Mouse (Mus musculus) cerebellum, adult 11-12 months (tissue): Measurements from ENCODE around the gene Tmem235.
"Not testable (repeated sequence)": the region's sequence is repeated elsewhere in the genome, so short reads cannot be mapped to it uniquely, and the experiment has no call there.

Source experiments
- DNase-seq: peaks from one replicate; pipeline ENCODE4 v3.0.0; 2022

Tmem235 gene

DNA sequence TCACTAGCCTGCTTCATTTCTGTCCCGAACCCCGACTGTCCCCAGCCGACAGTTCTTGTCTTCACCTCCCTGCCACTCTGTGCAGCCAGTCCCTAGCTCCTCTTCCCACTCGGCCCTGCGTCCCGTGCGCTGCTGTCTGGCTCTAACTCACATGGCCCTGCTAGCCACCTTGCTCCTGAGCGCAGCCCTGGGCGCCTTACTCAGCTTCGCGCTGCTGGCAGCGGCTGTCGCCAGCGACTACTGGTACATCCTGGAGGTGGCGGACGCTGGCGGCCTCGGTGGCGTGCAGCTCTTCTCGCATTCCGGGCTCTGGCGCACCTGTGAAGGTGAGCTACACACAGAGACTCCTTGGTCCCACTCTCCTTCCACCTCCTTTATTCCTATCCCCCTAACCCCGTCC lies at the start of gene Tmem235:
Gene Tmem235, plus strand, starts transcription at position 152 of the 400 bp plus-strand sequence.
- DNase-seq, result no peak

DNA sequence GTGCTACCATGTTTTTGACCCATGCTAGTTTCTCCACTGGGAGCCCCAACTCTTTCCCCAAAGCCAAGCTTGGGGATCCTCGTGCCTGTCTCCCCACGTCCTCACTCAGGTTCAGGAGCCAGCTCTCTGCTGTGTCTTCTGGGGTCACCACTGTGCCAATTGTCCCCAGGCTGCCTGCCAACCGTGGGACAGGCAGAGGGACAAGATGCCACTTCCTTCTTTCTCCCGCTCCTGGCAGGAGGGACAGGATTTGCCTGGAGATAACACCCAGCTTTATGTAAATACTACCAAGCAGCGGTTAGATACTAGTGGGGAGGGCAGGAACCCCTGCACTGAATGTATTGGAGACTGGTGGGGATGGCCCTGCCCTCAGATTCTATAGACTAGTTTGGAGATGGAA lies 46.7 kb upstream of the Tmem235 start:
- DNase-seq, result no peak

DNA sequence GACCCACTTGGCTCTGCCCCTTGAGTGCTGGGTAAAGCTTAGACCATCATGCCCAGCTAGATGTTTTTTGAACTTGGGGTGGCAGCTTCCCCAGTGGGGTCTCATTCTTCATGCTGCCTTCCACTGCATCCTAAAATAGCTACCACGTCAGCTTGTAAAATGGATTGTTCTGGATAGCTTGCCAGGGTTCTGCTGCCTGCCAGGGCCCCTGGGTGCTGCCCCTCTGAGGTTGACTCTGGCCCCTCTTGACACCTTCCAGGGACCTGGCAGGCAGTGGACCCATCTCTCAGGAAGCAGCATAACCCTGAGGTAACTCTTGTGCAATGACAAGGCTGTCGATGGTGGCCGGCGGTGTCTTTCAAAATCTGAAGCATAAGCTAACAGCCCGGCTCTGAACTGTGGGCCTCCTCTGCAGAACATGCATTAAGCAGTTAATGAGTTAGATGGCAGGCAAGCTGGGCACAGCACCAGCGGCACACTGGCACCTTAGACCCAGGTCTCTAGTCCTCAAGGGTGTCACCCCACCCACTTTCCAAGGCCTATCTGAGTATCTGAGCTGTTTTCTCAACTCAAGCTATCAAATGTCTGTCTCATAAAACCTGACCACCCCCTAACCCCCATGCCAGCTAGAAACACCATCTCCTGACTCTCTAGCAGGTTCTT lies 45.7 kb upstream of the Tmem235 start:
- no peak for DNase-seq

DNA sequence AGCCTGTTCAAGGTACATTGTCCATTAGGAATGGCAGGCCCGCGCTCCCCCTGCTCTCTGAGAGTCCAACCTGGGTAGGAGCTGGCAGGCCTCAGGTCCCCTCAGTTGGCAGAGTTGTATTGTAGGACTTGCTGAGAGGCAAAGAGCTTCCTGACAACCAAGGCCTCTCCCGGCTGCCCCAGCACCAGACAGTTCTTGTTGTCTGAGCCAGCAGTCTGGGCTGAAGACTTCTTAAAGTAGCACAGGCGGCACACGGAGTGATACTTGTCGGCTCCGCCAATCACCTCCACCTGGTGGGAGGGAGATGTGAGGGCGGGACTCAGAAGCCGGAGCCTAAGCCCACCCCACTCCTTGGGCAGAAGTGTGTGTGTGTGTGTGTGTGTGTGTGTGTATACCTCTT lies 44.7 kb upstream of the Tmem235 start:
- not testable (repeated sequence) for DNase-seq

DNA sequence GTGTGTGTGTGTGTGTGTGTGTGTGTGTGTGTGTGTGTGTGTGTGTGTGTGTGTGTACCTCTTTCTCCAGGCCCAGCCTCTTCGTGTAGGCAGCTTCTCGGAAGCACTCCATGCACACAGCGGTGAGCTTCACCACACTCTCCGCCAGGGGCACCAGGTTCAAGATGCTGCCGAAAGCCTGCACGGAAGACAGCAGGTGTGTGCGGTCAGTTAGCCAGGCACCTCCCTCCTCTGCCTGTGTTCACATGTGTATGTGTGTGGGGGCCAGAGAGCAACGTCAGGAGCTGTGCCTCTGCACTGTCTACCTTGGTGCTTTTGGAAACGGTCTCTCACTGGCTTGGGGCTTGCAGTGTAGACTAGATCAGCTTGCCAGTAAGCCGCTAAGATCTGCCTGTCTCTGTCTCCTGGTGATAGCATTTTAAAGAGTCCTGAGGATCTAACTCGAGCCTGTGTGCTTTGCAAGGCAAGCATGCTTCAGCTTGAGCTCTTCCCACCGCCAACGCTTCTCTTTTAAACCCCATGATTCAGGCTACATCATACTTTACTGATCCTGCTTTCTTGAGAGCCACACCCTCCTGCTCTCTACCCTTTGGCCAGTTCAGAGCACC lies 44.1 kb upstream of the Tmem235 start:
- no peak for DNase-seq

DNA sequence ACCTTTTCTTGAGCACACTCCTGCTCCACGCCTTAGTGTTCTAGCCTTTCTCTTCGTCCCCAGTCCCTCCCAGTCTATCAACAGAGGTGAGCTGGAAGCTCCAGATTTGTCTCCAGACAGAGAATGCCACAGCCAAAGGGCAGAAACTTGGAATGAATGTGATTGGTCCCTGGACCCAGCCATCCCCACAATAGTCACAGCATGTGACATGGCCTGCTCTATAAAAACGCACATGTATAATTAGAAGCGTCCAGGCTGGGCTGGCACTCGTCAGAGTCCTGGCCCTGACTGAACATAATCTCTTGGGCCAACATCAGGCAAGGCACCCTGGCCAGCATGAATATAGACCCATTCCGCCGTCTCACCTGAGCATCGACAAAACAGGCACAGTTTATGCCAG lies 41.5 kb upstream of the Tmem235 start:
- no peak for DNase-seq

DNA sequence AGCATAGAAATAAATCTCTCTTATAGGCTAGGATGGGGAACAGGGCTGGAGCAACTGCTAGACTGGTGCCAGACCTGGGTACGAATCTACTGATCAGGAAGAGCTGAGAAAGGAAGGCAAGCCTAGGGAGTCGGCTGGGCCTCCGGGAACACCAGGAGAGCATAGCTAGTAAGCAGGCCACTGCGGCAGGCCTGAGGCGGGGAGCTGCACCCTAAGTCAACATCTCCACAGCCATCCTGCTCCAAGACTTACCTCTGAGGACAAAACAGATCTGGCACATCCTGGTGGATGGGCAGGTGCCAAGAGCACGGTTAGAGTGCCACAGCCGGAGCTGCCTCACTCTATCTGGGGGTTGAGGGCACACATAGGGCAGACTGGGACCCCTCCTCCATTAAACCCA lies 40.4 kb upstream of the Tmem235 start:
- no peak for DNase-seq

DNA sequence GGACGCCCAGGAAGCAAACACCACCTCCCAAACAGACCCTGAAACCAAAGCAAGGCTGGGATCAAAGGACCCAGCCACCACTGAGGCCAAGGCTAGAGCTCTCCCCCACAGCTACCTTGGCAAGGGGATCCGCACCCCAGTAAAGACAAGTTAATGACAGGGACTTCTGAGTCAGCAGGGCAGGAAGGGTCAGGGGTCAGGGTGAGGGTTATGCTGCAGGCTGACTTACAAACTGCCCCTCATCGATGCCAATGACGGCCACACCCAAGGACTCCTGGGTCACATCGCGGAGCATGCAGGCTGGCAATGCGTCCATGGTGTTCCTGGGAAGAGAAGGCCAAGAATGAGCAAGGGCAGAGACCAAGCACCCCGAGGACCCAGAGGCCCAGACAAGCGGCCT lies 38.7 kb upstream of the Tmem235 start:
- no peak for DNase-seq

DNA sequence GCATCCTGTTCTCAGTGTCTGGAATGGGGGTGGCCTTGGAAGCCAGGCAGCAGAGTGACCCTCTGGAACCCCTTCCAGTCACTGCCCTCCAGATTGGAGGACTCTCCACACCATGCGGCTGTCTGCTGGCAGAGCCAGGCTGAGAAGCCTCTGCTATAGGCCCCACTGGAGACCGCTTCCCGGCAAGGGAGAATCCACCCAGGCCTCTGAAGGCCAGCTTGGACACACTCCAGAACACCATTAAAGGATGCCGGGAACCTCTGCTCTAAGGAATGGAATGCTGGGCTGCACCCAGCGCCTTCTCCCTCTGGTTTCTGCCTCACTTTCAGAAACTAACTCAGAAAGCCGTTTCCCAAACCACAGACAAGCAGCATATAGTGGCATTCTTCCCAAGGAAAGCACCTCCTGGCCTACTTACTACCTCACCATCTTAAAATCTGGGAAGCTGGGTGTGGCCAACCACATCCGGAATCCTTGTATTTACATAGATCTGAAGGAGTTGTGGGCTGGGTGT lies 37.8 kb upstream of the Tmem235 start:
- DNase-seq, result no peak

DNA sequence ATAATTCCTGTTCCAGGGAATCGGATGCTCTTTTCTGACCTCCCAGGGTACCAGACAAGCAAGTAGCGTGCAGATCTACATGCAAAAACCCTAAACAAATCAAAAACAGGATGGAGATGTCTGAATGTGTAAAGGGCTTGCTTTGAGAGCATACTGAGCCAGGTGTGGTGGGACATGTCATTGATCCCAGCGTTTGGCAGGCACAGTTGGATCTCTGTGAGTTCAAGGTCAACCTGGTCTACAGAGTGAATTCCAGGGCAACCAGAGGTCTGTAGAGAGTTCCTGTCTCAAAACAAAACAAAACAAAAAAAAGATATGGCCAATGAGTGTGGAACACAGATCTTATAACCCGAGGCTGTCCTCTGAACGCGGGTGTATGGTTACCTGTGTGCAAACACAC lies 37.1 kb upstream of the Tmem235 start:
- DNase-seq, result no peak

DNA sequence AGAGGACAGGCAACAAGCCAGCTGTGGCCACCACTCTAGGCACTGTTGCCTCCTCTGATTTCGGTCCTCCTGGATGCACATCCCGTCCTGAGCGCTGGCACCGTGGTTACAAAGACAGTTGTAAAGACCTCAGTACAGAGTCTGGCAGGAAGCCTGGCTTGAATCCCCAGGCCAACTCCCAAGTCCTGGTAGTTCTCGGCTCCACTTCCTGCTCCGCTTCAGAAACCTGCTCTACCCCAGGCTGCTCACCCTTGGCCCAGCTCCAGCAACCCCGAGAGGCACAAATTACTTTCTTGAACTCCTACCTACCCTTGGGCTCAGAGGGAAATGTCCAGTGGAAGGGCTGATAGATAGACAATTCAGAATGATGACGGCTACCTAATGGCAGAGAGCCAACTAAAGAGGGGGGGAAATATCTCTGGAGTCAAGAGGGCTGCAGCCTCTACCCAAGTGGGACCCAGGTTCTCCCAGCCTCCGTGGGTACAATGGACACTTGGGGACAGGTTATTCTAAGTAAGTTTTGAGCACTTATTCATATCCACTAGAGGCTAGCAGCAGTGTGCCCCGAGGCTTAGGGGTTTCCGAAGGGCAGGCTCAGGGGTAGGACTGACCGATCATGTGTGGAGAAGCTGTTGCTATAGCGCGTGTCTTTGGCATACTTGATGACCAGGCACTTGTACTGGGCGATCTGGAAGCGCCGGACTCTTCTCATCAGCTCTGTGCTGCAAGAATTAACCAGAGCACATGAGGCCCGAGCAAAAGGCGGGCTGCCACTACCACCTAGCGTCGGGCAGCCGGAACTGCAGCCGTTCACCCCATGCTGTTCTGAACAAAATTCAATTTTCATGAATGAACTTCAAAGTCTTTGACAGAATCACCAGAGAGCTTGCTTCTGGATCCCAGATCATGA lies 36.2 kb upstream of the Tmem235 start:
- peak; percentile 63 for DNase-seq

DNA sequence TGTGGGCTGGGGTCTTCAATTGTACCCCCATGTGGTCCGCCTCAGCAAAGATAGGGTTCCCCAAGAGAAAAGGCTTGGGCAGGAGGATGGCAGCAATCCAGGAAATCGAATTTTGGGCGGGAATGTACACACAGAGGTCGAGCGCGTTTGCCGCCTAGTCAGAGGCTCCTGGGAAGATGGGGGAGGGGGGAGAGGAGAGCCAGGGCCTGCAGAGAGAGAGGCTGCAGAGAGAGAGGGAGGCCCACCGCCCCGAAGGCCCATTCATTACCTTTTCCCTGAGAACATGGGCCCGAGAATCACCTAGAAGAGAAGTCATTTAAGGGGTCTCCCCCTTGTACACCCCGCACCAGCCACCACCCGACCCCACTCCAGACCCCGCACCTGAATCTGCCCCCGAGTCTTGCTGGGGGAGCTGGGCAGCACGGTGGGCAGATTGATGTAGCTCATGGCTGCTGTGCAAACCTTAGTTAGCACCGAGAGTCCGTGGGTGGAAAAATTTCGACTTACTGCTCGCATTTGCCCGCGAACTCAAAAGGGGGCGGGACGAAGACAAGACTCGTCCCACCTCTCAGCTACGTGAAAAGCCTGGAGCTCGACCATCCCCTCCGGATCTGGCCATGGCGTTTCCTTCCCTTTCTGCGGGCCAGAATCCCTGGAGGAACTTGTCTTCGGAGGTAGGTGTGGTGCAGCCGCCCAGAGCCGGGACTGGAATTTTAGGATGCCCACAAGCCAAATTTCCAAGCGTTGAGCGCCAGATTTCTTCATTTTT lies 35.0 kb upstream of the Tmem235 start, which contains the start of the genes Afmid and Tk1:
Gene Afmid, plus strand, starts transcription at position 592 of the 769 bp plus-strand sequence.
Gene Tk1, minus strand, starts transcription at position 760 of the 769 bp plus-strand sequence.
- DNase-seq, result no peak

DNA sequence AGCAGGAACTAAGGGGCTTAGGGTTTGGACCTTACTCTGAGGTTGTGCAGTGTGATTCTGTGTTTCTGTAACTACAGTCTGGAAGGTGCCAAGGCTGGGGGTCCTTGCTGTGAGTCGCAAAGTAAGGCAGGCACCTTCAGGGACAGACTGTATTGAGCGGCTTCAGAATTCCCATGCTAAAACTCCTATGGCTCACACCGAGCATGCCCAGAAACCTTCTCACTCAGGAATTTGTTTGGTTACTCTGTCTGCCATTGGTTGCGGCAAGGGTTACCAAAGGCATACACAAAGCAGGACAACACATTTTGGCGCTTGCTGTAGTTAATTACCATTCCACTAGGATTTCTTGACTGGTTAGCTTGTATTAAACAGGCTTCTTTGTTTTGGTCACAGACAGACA lies 34.4 kb upstream of the Tmem235 start:
- DNase-seq, result no peak

DNA sequence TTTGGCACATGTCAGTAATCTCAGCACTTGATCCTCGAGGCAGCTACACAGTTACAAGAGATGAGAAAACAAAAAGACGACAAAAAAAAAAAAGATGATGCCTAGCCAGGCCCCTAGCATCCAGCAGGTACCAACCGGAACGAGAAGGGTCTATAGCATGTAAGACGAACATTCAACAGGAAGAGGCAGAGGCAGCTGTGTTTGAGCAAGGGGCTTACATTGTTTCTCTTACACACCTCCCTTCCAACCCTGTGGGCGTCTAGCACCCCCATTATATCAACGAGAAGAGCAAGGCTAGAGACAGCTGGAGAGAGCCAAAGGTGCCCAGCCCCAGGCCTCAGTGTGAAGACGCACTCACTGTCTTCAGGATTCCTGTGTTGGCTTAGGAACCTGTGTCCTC lies 33.6 kb upstream of the Tmem235 start:
- DNase-seq, result no peak

DNA sequence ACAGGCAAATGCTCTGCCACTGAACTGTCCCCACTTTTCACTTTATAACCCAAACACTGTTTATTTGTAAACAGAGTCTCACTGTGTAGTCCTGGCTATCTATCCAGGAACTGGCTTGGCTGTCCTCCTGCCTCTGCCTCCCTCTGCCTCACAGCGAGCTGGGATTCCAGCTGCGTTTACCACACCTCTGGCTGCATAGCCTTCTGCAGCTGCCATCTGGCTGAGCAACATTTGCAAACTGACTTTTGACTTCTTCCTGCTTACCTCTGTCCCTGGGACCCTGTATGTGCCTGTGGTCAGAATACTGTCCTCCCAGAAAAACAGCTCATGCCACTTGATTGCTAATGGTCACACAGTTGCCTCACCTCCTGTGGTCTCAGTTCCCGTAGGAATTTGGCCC lies 33.2 kb upstream of the Tmem235 start:
- DNase-seq, result no peak

DNA sequence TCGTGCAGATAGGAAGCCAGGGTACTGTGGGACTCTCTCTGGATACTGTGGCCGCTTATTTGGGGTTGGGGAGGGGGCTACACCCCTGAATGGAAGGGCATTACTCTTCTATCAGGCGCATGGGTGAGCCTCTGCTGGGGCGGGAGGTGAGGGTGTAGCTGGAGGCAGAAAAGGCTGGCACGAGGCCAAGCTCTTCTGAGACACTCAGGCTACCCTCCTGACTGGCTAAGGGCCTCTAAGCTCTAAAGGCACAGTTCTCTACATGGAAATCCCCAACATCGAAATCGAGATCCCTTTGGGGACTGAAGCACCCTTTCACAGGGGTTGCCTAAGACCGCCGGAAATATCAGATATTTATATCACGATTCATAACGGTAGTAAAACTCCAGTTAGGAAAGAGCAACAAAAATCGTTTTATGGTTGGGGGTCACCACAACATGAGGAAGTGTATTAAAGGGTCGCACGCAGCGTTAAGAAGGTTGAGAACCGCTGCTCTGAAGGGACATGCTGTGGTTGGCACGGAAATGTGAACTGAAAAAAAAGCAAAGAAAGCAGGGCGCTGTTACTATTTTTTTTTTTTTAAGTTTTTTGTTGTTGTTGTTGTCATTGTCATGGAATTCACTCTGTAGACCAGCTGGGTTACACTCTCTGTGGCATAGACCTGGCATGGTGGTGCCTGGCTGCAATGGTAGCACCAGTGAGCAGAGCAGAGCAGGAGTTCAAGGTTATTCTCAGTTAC lies 32.2 kb upstream of the Tmem235 start:
- DNase-seq, result no peak

DNA sequence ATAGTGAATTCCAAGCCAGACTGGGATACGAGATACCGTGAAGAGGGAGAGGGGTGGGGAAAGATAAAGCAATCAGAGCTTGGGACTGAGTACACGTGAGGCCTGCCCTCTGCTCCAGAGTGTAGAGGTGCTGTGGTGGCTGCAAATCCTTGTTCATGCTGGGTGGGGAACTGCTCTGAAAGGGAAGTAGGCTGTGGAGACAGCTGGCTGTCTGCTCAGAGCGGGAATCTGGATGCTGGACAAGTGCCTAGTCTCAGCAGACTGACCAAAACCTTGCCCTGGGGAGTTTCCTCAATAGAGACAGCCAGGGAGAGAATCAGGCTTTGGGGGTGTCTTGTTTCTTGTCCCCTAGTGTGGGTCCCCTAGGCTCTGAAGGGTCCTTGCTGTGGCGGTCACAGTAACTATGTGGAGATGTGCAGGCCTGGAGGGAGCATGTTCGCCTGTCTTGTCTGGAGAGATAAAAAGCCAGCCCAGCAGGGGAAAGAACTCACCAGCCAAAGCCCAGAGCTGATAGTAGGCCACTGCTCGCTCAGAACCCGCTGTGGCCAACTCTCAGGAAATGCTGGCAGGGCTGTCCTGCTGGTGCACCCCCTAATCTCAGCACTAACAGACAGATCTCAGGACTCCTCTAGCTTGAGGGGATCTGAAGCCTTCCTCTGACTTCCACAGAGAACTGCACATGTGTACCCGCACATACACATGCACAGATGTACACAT lies 31.5 kb upstream of the Tmem235 start:
- DNase-seq, result no peak

DNA sequence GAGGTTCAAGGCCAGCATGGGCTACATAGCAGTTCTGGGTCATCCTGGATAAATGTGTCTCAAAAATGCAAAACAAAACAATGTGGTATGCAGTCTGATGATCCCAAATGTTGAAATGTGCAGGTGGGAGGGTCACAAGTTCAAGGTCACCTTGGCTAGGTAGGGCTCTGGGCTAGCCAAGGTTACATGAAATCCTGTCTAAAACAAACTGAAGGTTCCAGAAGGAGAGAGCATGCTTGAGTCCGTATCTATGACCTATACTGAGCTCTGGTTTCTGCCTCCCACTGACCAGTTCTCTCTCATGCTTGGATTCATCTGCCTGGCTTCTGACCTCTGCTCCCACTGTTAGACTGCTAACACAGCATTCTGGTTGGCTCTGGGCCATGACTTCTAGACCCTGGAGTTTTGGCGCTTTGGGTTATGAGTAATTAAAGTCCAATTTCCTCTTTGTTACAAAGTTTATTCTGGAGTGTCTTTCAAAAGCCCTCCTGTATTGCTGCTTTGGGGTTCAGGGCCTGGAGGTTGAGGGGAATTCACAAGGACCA lies 30.8 kb upstream of the Tmem235 start:
- DNase-seq, result no peak

DNA sequence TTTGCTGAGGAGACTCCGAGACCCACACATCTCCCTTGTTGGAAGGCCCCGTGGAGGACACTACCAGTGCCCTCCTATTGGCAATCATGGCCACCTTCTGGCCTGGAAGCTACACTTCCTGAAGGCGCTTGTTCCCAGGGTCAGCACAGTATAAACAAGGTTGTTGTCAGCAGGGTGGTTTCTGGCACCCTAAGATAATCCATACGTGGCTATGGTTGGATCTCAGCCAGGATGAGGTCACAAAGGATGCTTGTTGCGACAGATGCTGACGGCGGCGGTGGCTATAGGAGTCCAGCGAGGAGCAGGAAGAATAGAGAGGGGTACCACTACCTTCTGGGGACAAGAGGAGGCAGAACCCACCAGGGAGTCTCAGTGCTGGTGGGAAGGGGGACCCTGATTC lies 30.2 kb upstream of the Tmem235 start:
- DNase-seq, result no peak

DNA sequence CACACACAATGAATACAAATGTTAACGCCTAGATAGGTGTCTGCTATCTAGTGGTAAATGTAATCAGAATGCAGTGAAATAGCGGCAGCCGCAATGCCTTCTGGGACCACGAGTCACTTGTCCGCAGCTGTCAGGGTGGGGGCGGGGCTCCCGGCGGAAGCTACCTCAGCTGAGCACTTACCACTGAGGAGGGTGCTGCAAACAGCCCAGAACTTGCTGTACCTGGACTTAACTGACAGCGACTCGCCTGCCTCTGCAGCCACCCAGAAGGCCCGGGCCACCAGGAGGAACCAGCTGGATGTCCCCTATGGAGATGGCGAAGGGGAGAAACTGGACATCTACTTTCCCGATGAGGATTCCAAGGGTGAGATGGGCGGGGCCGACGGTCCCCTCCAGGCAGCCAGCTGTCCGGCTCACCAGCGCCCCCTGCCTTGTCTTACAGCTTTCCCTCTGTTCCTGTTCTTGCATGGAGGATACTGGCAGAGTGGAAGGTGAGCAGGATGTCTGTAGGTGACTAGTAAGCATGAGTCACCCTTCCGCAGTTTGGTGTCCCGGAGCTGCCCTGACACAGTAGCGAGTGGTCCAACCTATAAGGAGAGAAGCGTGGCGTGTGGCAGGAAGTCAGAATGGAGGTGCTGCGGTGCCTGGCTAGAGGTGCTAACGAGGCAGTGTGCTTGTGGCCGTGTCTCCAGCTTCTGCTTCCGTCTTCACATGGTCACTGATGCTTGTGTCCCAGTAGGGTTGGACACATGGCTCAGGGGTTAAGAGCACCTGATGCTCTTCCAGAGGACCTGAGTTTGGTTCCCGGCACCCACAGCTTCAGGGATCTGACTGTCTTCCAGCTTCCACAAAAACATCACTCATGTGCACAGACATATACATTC lies 28.2 kb upstream of the Tmem235 start:
- no peak for DNase-seq
